Mouse (Mus musculus) lung, postnatal 36 days (tissue): ENCODE data around the gene Ccdc17.

ENCODE experiments used
- DNase-seq: peaks from one replicate; pipeline ENCODE4 v3.0.0; 2022; ENCODE audit warnings: mixed read lengths

Gene Ccdc17

GRCm38 (mm10) chr4:116596379-116596778 lies at the start of gene Ccdc17:
Gene Ccdc17 (plus strand): TSS chr4:116596654.
- DNase-seq, result peak; percentile 52

DNA sequence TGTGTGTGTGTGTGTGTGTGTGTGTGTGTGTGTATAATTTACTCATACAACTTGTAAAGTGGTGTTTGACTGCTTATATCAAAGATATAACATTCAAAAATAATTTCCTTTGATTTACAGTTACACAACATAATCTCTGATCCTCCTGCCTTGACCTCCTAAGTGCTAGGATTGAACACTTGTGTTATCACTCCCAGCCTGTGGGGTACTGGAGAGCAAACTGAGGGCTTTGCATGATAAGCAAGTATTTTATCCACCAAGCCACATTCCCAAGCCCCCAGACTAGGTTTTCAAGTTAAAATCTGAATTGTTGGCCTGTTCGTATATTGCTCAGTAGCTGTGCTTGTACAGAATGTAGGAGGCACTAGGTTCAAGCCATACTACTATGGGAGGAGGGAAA lies 46.0 kb upstream of the Ccdc17 start:
- DNase-seq, result no peak

DNA sequence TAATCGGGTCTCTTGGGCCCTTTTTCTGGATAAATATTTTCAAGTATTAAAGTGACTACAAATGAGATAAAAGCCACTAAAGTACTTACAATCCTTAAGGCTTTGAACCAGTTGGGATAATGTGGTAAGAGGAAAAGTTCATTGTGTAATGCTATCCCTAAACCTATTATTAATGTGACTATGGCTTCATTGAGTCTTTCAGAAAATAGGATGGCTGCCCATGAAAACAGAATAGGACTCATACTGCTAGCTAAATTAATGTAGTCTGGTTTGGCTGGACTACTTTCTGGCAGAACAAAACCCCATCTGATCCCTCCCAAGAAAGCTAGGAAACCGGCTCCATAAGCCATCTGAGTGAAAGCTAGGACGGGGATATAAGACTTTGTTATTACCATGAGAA lies 43.4 kb upstream of the Ccdc17 start:
- DNase-seq, result no peak

- peak; percentile 91 for DNase-seq
Measured at GRCm38 (mm10) chr4:116555413-116556300, 40.8 kb upstream of the Ccdc17 start, which contains the start of gene Tmem69. Gene Tmem69 (minus strand): TSS chr4:116555936.

DNA sequence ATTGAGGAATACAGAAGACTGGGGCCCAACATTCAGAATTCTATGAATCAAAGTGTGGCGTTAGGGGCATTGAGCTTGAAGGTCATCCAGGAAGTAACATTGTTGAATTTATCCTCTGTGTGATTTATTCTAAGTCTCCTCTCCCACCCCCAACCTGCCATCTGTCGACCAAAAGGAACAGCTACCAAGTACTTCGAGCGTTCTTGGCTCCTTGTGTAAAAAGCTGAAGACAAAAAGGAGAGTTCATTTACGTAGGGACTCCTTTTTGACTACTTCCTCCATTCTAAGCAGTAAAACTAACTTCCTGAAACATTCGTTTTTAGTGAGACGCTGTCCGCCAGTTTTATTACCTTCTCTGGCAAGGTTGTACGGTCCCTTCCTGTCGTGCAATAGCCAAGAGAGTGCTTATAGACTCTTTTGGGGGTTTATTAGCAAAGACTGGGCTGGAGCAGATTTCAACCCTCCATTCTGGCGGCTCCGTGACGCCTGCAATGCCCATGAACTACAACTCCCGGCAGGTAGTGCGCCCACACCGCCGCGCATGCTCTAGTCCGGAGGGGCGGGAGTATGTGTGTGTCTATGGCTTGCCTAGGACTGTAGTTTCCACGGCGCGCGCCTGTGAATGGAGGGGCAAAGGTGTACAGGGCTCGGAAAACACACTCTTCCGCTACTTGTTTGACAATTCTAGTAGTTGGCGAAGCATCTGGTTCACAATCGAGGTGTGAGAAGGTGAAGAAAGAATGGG lies 39.7 kb upstream of the Ccdc17 start:
- DNase-seq, result peak; percentile 98

GRCm38 (mm10) chr4:116557306-116558121 lies 38.9 kb upstream of the Ccdc17 start, which contains the start of gene Gpbp1l1:
Gene Gpbp1l1 (plus strand): TSS chr4:116557658.
- DNase-seq, result peak; percentile 97

DNA sequence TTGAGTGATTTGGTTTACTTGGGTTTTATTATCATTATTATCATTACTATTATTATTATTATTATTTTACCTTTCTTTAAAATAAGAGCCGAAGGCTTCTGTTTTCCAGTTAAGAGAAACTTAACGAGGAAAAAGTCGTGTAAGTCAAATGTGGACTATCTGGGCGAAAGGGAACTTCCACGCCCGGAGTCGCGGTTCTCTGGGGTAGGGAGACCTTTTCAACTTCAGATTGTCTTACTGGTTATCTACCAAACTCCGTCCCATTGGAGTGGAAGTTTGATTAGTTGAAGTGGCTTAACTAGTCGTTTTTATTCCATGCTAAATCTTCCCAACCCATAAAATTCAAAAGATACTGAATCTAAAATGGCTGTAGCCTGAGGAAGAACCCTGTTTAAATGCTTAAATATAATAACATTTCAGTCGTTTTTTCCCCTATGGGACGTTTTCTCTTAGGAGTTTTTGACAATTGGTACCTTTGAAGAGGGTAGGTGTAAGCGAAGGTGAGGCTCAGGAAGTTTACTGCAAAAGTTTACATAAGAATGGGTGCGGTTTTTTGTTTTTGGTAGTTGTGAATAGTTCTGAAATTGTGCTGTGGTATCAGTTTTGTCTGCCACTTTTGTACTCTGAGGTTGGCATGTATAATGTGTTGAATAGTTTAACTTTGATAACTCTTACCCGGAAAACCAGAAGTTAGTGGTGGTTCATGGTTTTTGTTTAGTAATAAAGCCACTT lies 38.1 kb upstream of the Ccdc17 start:
- no peak for DNase-seq

DNA sequence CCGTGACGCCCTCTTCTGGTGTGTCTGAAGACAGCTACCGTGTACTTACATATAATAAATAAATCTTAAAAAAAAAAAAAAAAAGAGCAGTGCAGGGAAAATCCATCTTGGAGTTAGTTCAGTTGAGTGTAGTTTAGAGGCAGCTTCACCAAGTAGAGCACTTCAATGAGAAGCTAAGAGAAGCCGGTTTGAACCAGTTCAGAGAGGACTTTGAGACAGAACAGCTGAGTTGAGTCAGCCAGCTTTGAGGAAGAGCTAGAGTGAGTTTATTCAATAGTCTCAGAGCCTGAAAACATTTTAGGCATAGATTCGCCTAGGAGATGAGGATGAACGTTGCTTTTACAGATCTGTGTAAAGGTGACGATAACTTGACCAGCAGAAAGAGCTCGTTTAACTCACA lies 661 bp upstream of the Ccdc17 start:
- no peak for DNase-seq

DNA sequence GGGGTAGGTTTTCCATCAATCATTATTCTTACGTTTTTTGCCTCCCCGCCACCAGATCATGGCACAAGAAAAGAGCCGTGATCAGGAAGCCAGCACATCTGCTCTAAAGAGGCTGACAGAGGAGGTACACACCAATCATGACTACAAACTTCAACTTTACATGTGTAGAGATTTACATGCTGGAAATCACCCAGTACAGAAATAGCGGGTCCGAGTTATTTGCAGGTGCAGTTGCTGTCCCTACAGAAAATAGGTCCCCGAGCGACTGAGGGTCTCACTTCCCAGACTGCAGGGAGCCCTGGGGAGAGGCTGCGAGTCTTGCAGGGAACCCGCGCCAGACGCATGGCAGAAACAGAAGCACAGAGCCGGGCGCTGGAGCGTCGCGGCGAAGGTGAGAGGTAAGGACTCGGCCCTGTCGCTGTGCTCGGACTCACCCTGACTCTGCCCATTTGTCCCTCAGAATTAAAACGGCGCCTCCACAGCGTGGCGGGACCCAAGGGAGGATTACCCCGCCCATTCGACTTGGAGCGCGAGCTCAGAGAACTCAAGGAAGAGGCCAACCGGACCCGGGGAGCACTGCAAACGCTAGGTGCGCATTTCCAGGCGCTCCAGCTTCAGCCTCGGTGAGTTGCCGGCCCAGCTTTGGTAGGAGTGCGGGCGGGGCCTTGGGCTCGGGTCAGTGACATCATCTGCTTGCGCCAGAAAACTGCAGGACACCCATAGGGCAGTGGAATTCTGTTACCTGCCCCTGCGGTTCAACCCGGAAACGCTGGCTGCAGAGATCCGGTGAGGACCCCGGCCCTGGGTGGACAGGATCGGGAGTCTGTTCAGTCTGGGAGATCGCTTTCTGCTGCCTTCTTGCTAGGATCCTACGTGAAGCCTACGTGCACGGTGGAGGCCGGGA lies 776 bp downstream of the Ccdc17 start:
- DNase-seq, result peak; percentile 95

- no peak for DNase-seq
Measured at GRCm38 (mm10) chr4:116612621-116613020, 16.2 kb downstream of the Ccdc17 start.

DNA sequence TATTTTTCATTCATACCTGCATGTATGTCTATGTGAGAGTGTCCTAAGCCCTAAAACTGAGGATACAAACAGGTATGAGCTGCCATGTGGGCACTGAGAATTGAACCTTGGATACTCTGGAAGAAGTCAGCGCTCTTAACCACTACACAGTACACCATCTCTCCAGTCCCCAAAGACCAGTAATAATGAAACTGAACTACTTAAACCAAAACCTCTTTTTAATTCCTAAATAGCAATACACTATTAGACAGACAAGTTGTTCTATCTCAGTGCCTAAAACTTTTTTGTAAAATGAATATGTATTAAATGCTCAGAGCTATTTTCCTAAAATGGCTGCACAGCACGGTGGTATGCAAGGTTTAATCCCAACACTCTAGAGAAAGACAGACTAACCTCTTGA lies 18.8 kb downstream of the Ccdc17 start:
- DNase-seq, result no peak

DNA sequence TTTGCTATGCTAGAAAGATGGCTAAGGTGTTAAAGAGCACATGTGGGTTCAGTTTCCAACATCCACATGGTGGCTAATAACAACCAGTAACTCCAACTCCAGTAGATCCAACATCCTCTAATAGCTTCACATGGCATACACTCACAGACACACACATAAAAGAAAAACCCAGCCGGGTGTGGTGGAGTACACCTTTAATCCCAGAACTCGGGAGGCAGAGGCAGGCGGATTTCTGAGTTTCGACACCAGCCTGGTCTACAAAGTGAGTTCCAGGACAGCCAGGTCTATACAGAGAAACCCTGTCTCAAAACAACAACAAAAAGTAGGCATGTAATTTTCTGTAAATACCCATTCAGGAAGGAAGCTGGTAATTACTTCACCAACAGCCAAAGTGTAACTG lies 28.4 kb downstream of the Ccdc17 start:
- no peak for DNase-seq

- DNase-seq, result peak; percentile 86
Measured at GRCm38 (mm10) chr4:116626658-116627358, 30.4 kb downstream of the Ccdc17 start.

- peak; percentile 96 for DNase-seq
Measured at GRCm38 (mm10) chr4:116627359-116627716, 30.9 kb downstream of the Ccdc17 start.

GRCm38 (mm10) chr4:116627722-116628662 lies 31.5 kb downstream of the Ccdc17 start, which contains the start of gene Nasp:
Gene Nasp (minus strand): TSS chr4:116627941.
- DNase-seq, result peak; percentile 94

- no peak for DNase-seq
Measured at GRCm38 (mm10) chr4:116635197-116635596, 38.7 kb downstream of the Ccdc17 start.

GRCm38 (mm10) chr4:116638821-116639220 lies 42.4 kb downstream of the Ccdc17 start:
- no peak for DNase-seq

DNA sequence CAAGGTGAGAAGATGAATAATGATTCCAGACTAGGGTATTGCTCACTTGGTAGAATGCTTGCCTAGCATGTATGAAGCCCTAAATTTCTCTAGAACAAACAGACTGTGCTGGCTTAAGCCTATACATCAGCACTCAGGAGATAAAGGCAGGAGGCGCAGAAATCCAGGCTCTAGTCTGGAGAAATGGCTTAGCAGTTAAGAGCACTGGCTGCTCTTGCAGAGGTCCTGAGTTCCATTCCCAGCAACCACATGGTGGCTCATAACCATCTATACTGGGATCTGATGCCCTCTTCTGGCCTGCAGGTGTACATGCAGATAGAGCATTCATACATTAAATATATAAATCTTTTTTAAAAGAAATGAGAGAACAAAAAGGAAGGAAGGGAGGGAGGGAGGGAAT lies 45.6 kb downstream of the Ccdc17 start:
- no peak for DNase-seq

DNA sequence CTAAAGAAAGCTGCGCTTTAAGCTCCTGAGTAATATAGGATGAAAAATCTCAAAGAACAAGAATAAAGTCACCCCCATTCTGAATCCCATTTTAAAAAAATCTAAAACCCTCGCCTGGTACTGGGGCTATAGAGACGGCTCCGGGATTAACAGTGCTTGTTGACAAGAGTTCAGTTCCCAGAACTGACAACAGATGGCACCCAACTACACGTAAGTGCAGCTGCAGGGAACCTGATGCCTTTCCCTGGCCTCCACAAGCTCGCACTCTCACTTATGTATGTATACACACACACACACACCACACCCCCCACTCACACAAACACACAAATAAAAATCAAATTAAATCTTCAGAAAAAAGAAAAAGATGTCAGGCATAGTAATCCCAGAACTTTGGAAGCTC lies 47.9 kb downstream of the Ccdc17 start:
- DNase-seq, result peak; percentile 62
